Mouse (Mus musculus): Measurements from ENCODE around the gene Pde10a.
A peak's percentile ranks its signal among the peaks of the same experiment; 100 is the strongest.

The Pde10a gene

GRCm38 (mm10) chr17:8580360-8580759, 55.2 kb downstream of the Pde10a start:
- peak in 1 of 2 experiments; percentile 25 for DNase-seq (ENCODE audit: low spot score in 2 of 2)

DNA sequence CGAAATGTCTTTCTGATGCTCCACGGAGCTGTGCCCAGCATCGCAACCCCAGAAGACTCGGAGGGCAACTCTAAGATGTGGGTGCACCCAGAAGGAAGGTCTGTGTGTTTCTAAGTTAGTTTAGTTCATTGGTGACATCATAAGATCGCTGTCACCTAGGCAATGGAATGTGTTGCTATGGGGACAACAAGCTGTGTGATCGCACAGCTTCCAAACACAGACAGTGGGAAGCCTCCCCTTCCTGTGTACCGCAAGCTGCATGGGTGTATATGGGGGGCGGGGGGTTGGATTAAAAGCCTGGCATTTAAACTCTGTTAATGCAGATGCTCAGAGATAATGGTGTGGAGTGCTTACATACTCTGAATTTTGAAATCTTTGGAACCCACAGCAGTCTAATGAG, 56.4 kb downstream of the Pde10a start:
- DNase-seq (ENCODE audit: low spot score in 2 of 2) = no peak

DNA sequence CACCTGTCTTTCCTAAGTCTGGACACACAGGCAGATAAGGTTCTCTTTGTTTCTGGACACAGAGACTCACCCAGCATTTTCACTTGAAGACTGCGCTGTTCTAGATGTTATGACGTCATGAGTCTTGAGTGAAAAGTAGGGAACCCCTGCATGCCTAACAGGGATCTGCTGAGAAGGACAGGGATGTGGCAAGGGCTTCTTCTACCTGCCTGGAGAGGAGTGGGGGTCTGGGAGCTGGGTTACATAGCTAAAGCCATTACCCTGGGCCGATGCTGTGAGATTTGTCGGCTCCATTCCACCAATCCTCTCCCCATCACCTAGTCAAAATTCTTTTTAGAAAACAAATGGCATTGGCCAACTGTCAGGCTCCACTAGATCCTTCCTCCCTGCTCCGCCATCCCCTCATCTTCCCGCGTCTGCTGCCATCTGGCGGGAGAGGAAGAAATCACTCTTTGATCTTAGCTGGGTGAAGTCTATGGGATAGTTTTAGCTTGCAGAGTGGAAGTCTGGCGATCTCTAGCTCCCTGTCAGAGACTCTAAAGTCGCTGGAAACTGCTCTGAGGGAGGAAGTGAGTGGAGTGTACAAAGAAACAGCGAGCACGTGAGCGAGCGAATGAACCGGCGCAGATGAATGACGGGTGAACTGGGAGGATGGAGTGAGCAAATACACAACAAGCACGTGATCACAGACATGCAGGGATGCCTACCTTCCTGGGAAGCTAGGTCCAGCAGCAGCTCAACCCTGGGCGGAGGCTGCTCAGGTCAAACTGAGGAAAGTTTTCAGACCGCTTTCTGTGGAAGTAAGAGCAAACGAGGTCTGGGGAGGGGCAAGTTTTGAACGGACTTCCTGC, 67.5 kb downstream of the Pde10a start:
- peak; percentile 80 to 85 for DNase-seq (ENCODE audit: low spot score in 2 of 2)

DNA sequence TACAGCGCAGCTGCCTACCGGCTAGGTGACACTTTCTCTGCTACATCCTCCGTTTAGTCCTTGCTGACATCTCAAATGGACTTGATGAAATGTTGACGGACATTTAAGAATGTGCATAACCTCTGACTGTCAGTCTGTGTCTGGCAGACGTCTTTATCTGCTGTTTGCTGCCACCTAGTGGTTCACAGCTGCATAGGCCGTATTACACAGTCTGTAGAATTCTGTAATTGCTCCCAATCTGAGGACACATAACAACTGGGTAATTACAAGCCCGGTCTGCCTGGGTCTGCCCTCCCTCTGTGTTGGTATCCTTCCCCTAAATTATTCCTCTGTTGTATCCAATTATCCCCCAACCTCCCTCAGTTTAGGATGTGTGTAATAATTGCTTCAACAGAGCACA, 72.6 kb downstream of the Pde10a start:
- DNase-seq (ENCODE audit: low spot score in 2 of 2) = peak; percentile 49 to 68

- no peak for DNase-seq (ENCODE audit: low spot score in 2 of 2)
Measured at GRCm38 (mm10) chr17:8602976-8603375, 77.8 kb downstream of the Pde10a start.

GRCm38 (mm10) chr17:8605921-8606320, 80.7 kb downstream of the Pde10a start:
- no peak for DNase-seq (ENCODE audit: low spot score in 2 of 2)

- no peak for DNase-seq (ENCODE audit: low spot score in 2 of 2)
Measured at GRCm38 (mm10) chr17:8606695-8607094, 81.5 kb downstream of the Pde10a start.

DNA sequence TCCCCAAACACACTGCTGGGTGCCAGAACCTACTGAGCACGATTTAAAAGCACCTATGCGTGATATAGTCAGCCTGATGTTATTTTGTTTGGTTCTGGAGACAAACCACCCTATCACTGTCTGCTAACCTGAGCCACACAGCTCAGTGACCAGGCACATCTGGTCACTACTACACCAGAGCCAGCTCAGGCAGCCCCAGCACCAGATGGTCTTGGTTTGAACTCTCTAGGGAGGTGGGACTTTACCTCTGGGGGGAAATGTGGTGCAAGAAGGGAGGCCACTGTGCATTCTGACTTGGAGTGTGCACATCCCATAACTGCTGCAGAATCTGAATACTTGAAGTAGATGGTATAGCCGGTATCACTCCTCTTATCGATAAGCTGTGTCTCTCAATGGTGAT, 86.7 kb downstream of the Pde10a start:
- no peak for DNase-seq (ENCODE audit: low spot score in 2 of 2)

GRCm38 (mm10) chr17:8613882-8614551, 88.8 kb downstream of the Pde10a start:
- peak; percentile 81 to 88 for DNase-seq (ENCODE audit: low spot score in 2 of 2)

GRCm38 (mm10) chr17:8620346-8620745, 95.2 kb downstream of the Pde10a start:
- DNase-seq (ENCODE audit: low spot score in 2 of 2) = no peak

- no peak for DNase-seq (ENCODE audit: low spot score in 2 of 2)
Measured at GRCm38 (mm10) chr17:8621105-8621504, 95.9 kb downstream of the Pde10a start.

DNA sequence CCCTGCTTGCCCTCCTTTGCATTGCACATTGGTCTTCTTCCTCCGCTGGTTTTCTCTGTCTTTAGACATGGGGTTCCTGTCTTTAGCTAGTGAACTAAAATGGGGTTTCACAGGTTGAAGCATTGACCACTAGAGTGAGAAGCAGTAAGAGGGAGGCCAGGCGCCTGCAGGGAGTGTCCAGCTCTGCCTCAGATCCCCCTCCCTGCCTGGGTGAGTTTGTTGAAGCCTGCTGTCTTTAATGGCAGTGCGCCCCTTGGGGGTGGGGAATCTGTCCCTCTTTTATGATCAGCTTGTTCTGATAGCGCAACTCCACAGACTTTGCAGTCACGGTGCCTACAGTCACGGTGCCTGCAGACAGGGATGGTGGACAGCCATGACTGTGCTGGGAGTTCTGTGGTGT, 96.7 kb downstream of the Pde10a start:
- no peak for DNase-seq (ENCODE audit: low spot score in 2 of 2)

DNA sequence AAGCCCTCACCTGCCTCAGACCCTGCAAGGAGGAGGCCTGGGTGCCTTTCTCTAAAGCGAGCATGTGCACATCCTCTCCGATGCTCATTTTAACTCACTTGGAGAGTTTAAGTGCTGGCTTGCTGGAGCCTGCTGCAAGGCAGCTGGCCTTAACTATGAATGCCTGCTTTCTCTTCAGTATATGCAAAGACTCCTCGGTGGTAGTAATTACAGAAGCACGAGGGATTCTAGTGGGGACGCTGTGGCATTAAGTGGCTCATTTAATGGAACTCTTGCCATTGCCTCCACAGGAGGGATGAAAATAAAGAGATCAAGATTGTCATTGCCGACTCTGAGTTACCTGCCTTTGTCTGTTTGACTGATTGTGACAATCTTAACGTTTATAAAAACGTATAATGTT, 101.2 kb downstream of the Pde10a start:
- no peak for DNase-seq (ENCODE audit: low spot score in 2 of 2)

DNA sequence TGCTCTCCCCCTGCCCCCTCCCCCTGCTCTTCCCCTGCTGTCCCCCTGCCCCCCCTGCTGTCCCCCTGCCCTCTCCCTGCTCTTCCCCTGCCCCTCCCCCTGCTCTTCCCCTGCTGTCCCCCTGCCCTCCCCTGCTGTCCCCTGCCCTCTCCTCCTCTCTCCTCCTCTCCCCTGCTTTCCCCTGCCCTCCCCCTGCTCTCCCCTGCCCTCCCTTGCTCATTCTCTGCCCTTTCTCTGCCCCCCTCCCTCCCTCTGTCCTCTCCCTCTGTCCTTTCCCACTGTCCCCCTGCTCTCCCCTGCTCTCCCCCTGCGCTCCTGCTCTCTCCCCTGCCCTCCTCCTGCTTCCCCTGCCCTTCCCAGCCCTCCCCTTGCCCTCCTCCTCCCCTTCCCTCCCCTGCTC, 106.5 kb downstream of the Pde10a start:
- no peak for DNase-seq (ENCODE audit: low spot score in 2 of 2)

- no peak for DNase-seq (ENCODE audit: low spot score in 2 of 2)
Measured at GRCm38 (mm10) chr17:8633596-8633995, 108.4 kb downstream of the Pde10a start.

DNA sequence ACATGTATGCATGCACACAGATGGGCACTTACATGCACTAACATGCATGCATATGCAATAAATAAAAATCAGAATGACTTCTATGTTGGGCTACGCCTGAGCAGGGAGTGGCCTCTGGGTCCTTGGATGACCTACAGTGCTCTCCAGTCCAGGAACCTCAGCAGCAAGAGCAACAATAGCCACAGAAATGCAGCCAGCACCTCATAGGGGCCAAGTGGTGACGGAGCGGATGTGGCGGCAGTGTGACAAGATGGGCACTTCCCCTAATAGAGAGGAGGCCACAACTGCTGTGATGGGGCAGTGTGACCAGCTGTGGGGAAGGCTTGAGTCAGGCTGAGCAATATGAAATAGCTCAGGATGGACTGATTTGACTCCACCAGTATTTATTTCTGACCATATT, 109.3 kb downstream of the Pde10a start:
- no peak for DNase-seq (ENCODE audit: low spot score in 2 of 2)

DNA sequence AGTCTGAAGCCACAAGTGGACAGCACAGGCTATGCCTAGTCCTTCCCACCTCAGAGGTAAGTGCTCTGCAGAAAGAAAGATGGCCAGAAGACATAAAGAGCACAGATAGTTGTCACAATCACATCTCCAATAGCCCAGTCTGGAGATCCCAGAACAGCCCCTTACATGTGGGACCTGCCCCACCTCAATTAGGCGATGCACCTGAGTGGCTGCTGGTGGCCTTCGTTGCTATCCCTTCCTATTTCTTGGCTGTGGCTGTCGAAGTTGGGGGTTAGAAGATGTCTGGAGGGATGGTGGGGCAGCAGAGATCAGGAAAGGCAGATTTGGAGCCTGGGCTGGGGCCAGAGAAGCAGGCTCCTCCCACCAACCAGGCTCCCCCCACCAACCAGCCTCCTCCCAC, 111.1 kb downstream of the Pde10a start:
- DNase-seq (ENCODE audit: low spot score in 2 of 2) = no peak

GRCm38 (mm10) chr17:8636691-8637090, 111.5 kb downstream of the Pde10a start:
- DNase-seq (ENCODE audit: low spot score in 2 of 2) = no peak

- no peak for DNase-seq (ENCODE audit: low spot score in 2 of 2)
Measured at GRCm38 (mm10) chr17:8637181-8637580, 112.0 kb downstream of the Pde10a start.

- peak in 1 of 2 experiments; percentile 19 for DNase-seq (ENCODE audit: low spot score in 2 of 2)
Measured at GRCm38 (mm10) chr17:8639703-8640380, 114.7 kb downstream of the Pde10a start.

GRCm38 (mm10) chr17:8640741-8641480, 115.7 kb downstream of the Pde10a start:
- DNase-seq (ENCODE audit: low spot score in 2 of 2) = no peak

- no peak for DNase-seq (ENCODE audit: low spot score in 2 of 2)
Measured at GRCm38 (mm10) chr17:8641491-8641890, 116.3 kb downstream of the Pde10a start.

Measured in cerebellum, postnatal 4 days (tissue).